Mouse (Mus musculus) CD4-positive, CD25-positive, alpha-beta regulatory T cell, adult 9 weeks (primary cell): ENCODE results near the gene Poc5. TPM values are rescaled to one million over a fixed set of nuclear protein-coding genes. Genes with fewer than 3 reads are reported as not detected.

Source experiments
- polyA plus RNA-seq: library from polyadenylated mRNA; unstranded; fragments of 100-300 nt; shearing (Covaris generic); gene quantifications from one replicate; pipeline ENCODE4 v1.2.1, GENCODE M21; 2017

Poc5 gene
- 30.6 TPM for polyA plus RNA-seq

GRCm38 (mm10) chr13:96388042-96388888 lies at the start of gene Poc5:
Poc5 (plus strand) TSS chr13:96388294.

Other genes starting within 250 kb of the Poc5 start
- gene Ankdd1b, start 82.9 kb downstream of the Poc5 start, polyA plus RNA-seq = not detected
- gene Gm17622, start 102.4 kb downstream of the Poc5 start, polyA plus RNA-seq = not detected
- 23.9 TPM for gene Polk, start 154.3 kb downstream of the Poc5 start, polyA plus RNA-seq
- gene Col4a3bp, start 154.3 kb downstream of the Poc5 start, polyA plus RNA-seq = 5.6 TPM